Mouse (Mus musculus): ENCODE results near the gene Chrdl1.

Chrdl1 gene

DNA sequence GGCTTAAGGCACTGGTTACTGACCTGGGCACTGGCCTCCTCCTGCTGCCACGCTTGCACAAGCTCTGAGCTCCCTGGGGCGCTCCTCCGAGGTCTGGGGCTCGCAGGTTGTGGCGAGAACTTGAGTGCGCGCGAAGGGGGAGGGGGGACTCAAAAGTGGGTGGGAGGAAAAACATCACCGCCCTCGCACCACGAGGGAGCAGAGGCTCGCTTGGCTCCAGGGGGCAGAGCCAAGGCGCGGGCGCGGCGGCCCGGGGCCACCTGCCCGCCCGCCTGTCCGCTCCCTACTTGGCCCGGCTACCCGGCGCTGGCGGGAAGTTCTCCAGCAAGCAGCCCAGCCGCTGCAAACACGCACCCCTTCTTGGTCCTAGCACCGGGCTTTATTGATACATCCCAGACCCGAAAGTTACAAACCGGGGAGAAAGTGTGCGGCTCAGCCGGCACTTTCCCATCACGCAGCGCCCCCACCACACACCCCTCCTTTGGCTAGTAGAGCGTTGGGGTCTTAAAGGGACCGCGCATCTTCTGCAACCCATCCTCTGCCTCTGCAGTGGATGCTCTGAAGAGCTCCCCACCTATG is at the start of gene Chrdl1:
Gene Chrdl1 (minus strand): TSS at position 472 of the 579 bp plus-strand sequence.
- DNase-seq (ENCODE audit: low read depth, low spot score), result no peak
- no peaks in the 10 kb centered on the region for H3K27me3 ChIP-seq (ENCODE audit: control insufficient read depth, insufficient read depth, low read length, poor library complexity, severe bottlenecking)
- no peaks in the 10 kb centered on the region for H3K36me3 ChIP-seq (ENCODE audit: control insufficient read depth, insufficient read depth, low read length, poor library complexity, severe bottlenecking)

DNA sequence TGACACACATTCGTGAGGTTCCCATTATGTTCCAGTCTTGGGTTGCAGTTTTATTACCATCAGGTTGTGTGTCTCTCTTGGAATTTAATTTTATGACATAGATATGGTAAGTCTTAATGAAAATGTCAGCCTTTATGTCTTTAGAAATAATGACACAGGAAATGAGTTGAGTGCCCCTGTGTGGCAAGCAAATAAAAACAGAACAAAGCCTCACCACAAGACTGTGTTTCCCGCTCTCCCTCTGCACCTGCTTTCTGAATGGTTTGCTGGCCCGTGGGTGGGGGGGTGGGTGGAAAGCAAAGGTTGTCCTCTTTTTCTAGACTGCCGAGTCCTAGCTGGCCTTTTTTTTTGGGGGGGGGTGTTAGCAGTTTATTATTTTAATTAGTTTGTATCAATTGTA is 48.6 kb upstream of the Chrdl1 start:
- Histone ChIP-seq H3K27me3 (ENCODE audit: control insufficient read depth, insufficient read depth, low read length, poor library complexity, severe bottlenecking) (no peaks in the 10 kb centered on the region), H3K36me3 (ENCODE audit: control insufficient read depth, insufficient read depth, low read length, poor library complexity, severe bottlenecking) (no peaks in the 10 kb centered on the region)
- no peak for DNase-seq (ENCODE audit: low read depth, low spot score)

DNA sequence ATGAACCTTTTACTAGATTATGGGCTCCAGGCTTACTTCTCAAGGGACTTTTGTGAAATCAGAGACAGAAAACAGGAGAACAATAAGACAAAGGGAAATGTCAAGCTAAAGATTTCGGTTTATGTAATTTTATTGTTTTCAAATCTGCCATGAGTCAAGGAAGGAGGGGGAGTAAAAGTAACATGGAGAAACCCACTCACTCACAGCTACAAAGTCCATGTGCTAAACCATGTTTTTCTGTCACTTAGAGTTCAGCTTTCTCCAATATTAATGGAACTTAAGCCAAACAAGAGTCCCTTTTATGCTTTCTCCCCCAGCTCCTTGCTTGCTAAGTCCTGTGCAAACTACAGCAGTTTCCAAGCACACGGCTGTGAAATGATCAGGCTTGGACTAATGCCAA is 10.5 kb upstream of the Chrdl1 start:
- no peaks in the 10 kb centered on the region for H3K36me3 ChIP-seq (ENCODE audit: control insufficient read depth, insufficient read depth, low read length, poor library complexity, severe bottlenecking)
- H3K27me3 ChIP-seq (ENCODE audit: control insufficient read depth, insufficient read depth, low read length, poor library complexity, severe bottlenecking), result no peaks in the 10 kb centered on the region
- DNase-seq (ENCODE audit: low read depth, low spot score), result no peak

DNA sequence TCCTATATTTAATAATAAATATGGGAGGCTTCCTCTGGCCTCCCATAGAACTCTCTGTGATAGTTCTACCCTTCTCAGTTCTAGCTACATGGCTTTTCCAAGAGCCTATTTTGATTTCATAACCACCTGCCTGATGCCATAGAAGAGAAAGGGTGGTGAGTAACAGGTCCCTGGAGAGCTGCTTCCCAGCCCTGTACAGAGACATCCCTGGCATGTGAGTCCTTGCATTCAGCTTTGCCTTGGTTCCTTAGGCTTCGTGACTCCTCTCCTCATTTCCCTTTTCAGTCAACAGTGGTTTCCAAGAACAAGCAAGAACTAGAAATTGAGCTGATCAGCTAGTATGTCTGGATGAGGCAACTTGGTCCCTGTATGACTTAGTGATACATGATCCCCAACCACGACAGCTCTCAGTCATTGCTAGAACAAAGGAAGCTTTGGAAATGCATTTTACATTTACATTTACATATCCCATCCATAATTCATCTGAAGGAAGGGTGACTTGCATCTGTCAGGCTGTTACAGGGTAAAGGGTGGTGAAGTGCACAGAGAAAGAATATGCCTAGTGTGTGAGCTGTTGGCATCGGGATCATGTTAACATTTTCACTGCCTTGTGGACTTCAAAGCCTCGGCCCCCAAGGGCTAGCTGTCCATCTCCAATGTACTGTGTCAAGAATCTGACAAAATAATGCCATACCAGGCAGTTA is 27.7 kb downstream of the Chrdl1 start:
- no peaks in the 10 kb centered on the region for H3K36me3 ChIP-seq (ENCODE audit: control insufficient read depth, insufficient read depth, low read length, poor library complexity, severe bottlenecking)
- H3K27me3 ChIP-seq (ENCODE audit: control insufficient read depth, insufficient read depth, low read length, poor library complexity, severe bottlenecking), result no peaks in the 10 kb centered on the region
- no peak for DNase-seq (ENCODE audit: low read depth, low spot score)

DNA sequence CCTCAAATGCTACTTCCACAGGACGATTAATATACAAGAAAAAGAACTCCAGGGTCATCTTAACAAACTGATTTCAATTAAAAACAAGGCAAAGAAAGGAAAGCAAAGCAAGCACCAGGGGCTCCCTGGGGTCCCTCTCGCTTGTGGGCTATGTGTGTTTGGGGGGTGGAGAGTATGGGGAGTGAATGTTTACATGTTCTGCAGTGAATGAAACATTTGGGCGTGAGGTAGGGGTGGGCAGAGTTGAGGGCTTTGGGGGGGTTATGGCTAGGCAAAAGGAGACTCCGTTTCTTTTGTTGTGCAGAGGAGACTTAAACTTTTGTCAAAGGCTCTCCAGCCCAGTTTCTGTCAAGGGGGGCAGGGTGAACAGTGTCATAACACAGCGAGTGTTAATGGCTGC is 46.8 kb downstream of the Chrdl1 start:
- Histone ChIP-seq H3K27me3 (ENCODE audit: control insufficient read depth, insufficient read depth, low read length, poor library complexity, severe bottlenecking) (no peaks in the 10 kb centered on the region), H3K36me3 (ENCODE audit: control insufficient read depth, insufficient read depth, low read length, poor library complexity, severe bottlenecking) (no peaks in the 10 kb centered on the region)
- DNase-seq (ENCODE audit: low read depth, low spot score), result no peak

DNA sequence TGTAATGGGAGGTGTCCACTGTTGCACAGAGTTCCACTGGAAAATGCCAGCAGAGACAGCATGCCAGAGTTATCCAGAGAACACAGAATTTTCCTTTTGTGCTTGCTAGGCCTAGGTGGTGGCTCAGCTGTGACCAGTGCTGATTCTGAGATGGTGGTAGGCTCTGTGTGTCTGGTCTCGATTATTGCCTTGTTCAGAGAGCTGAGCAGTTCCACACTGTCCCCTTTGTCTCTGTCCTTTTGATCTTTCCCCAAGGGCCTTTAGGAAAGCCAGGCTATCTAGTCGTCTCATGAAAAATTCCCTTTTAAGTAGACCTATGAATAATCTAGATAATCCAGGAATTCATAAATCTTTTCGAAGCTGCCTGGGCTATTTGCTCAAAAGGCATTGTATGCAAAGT is 47.3 kb downstream of the Chrdl1 start:
- Histone ChIP-seq H3K36me3 (ENCODE audit: control insufficient read depth, insufficient read depth, low read length, poor library complexity, severe bottlenecking) (no peaks in the 10 kb centered on the region), H3K27me3 (ENCODE audit: control insufficient read depth, insufficient read depth, low read length, poor library complexity, severe bottlenecking) (no peaks in the 10 kb centered on the region)
- DNase-seq (ENCODE audit: low read depth, low spot score), result no peak

DNA sequence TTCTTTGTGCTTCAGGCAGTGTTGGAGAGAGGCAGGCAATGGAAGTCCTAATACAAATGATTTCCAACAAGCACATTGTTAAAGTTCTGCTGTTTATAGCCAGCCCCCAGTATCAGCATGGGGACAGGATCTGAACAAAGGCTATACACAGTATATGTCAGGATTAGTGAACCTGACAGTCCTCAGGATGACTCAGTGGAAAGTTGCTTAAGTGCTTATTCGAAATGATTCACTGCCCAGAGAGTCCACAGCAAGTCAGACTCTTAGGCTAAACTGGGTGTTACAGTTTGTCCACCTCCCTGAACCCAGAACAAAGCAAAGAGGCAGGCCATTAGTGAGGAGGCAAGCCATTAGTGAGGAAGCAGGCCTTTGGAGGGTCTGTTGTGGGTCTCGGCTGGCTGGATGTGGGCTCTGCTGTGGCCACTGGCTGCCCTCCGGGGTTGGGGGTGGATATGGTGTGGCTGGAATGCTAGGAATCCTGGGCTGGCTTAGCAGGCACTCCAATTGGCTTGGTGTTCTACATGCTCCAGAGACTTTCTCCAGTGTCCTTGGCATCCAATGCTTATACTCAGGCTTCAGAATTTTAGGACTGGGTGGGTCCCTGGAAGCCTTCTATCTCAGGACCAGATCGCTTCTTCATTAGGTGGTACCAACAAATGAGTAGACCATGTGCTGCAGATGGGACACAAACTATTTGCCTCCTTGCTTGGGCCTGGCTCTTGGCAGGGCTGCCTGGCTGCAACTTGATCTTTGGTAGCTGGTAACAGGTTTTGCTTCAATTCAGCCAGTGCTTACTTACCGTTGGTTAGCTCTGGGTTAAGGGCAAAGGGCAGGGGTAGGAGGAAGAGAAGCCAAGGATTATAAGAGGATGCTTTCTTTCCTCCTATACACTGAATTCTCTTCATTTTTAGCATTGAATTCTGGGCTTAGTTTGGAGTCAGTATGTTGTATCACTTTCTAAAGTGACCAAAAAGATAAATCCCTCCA is 49.3 kb downstream of the Chrdl1 start:
- no peaks in the 10 kb centered on the region for H3K27me3 ChIP-seq (ENCODE audit: control insufficient read depth, insufficient read depth, low read length, poor library complexity, severe bottlenecking)
- H3K36me3 ChIP-seq (ENCODE audit: control insufficient read depth, insufficient read depth, low read length, poor library complexity, severe bottlenecking), result no peaks in the 10 kb centered on the region
- DNase-seq (ENCODE audit: low read depth, low spot score), result no peak

DNA sequence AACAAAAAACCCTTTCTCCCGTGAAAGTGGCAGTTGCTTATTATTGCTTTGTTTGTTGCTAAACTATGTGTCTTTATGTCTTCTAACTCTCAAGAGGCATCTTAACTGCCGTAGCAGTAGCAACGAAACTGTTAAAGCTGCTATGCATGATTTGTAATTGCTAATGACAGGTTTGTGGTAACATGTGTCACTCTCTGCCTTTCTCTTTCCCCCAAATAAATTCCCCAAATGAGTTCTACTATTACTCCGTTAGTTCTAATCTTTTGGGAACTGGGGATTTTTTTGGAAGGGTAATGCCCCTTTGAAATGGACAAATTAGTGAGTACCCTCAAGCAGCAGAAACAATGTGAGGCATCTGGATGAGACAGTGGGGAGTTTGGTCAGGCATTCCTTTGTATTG is 55.9 kb downstream of the Chrdl1 start:
- no peaks in the 10 kb centered on the region for H3K36me3 ChIP-seq (ENCODE audit: control insufficient read depth, insufficient read depth, low read length, poor library complexity, severe bottlenecking)

DNA sequence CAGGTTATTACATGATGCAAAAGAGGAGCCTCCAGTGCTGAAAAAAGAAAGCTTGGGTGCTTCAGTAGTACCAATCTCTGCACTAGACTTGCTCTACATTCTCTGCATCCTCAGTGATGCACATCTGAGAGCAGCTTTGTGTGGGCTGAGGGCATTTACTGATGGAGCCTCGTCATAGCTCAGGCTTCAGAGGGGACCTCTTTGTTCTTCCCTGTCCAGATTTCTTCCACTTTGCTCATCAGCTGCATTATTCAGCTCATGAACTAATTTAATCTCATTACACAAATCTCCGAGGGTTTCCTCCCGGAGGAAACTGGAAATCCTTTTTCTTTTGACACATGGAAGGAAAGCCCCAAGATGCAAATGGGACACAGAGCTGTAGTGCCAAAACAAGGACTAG is 56.5 kb downstream of the Chrdl1 start:
- no peaks in the 10 kb centered on the region for H3K27me3 ChIP-seq (ENCODE audit: control insufficient read depth, insufficient read depth, low read length, poor library complexity, severe bottlenecking)
- DNase-seq (ENCODE audit: low read depth, low spot score), result no peak
- no peaks in the 10 kb centered on the region for H3K36me3 ChIP-seq (ENCODE audit: control insufficient read depth, insufficient read depth, low read length, poor library complexity, severe bottlenecking)

More for the DNA sequence above, 55.9 kb downstream of the Chrdl1 start:
- H3K27me3 ChIP-seq (ENCODE audit: control insufficient read depth, insufficient read depth, low read length, poor library complexity, severe bottlenecking), result no peaks in the 10 kb centered on the region
- DNase-seq (ENCODE audit: low read depth, low spot score), result no peak

DNA sequence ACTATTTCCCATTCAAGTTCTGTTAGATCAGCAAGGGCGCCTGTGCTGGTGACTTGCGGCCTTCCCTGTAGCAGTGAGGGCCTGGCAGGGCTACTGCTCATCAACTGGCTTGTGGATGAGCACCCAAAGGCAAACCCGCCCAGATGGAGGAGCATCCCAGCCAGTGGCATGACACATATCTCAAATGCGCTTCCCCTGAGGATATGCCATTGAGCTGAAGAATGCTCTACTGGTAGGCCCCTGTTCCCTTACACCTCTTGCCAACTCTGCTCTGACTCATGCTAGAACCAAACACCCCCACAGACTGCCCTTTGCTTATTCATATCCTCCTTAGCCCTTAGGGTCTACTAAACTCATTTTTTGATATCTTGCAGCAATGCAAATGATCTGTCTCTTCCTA is 57.4 kb downstream of the Chrdl1 start:
- Histone ChIP-seq H3K27me3 (ENCODE audit: control insufficient read depth, insufficient read depth, low read length, poor library complexity, severe bottlenecking) (no peaks in the 10 kb centered on the region), H3K36me3 (ENCODE audit: control insufficient read depth, insufficient read depth, low read length, poor library complexity, severe bottlenecking) (no peaks in the 10 kb centered on the region)
- no peak for DNase-seq (ENCODE audit: low read depth, low spot score)

DNA sequence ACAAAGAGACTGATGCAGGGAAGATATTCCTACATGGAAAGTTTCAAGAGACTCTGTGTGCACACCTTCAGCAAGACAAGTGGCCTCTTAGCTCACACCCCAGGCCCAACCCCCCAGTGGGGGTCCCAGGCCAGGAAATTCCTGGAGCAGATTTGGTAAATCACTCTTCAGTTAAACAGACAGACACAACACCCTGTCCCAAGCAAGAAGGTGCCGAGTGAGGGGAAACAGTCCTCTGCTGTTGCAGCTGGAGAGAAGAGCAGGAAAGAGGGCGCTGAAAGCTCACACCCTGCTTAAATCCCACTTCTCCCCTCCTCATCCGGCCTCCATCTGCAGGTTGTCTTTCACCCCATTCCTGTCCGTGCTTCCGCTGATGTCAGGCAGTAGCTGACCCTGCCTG is 58.2 kb downstream of the Chrdl1 start:
- DNase-seq (ENCODE audit: low read depth, low spot score), result no peak
- Histone ChIP-seq H3K36me3 (ENCODE audit: control insufficient read depth, insufficient read depth, low read length, poor library complexity, severe bottlenecking) (no peaks in the 10 kb centered on the region), H3K27me3 (ENCODE audit: control insufficient read depth, insufficient read depth, low read length, poor library complexity, severe bottlenecking) (no peaks in the 10 kb centered on the region)

DNA sequence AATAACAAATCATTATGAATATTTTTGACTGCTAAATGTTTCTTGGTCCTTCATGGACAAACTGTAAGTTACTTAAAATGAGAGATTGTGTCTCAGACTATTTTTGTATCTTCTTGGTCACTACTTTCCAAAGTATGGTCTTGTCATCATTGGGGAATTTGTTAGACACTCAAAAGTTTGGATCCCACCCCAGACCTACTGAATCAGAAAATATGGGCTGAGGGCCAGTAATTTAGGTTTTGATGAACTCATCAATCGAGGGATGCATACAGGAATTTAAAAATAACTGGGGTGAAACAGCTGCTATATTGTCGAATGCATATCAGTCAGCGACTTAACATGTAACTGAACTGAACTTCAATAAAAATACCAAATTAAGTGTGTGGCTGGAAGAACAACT is 80.9 kb downstream of the Chrdl1 start:
- H3K27me3 ChIP-seq (ENCODE audit: control insufficient read depth, insufficient read depth, low read length, poor library complexity, severe bottlenecking), result no peaks in the 10 kb centered on the region
- H3K36me3 ChIP-seq (ENCODE audit: control insufficient read depth, insufficient read depth, low read length, poor library complexity, severe bottlenecking), result no peaks in the 10 kb centered on the region
- DNase-seq (ENCODE audit: low read depth, low spot score), result no peak

DNA sequence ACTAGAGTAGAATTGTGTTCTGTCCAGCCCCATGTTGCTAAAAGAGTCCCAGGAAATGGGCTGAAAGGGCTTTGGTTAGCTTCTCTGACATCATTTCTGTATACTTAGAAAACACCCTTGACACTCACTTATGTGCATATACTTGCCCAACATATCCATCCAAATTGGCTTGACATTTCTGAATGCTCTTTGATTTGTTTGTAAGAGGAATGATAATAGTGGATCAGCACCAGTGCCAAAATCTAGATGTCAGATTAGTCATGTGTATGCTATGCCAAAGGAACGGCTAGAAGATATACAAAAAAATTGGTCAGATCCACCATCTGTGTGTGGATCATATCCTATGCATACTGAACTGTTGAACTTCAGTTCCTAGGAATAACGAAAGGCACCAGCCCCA is 99.3 kb downstream of the Chrdl1 start:
- no peaks in the 10 kb centered on the region for H3K27me3 ChIP-seq (ENCODE audit: control insufficient read depth, insufficient read depth, low read length, poor library complexity, severe bottlenecking)
- H3K36me3 ChIP-seq (ENCODE audit: control insufficient read depth, insufficient read depth, low read length, poor library complexity, severe bottlenecking), result no peaks in the 10 kb centered on the region
- no peak for DNase-seq (ENCODE audit: low read depth, low spot score)

DNA sequence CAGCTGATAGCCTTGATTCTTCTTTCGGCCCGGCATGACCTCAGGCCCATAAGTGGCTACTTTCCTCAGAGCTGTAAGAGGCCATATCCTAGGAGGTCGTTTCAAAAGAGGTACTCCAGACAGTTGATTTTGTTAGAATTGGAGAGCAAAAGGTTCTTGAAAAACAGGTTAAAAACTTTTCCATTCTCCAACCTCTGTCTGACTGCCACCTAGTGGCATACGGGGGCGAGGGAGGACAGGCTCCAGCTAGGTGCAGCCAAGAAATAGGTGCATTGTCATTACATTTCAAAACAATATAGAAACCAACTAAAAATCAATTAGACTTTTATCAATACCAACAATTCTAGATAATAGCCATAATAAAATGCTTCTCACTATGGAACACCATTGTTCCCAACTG is 118.9 kb downstream of the Chrdl1 start:
- Histone ChIP-seq H3K27me3 (ENCODE audit: control insufficient read depth, insufficient read depth, low read length, poor library complexity, severe bottlenecking) (no peaks in the 10 kb centered on the region), H3K36me3 (ENCODE audit: control insufficient read depth, insufficient read depth, low read length, poor library complexity, severe bottlenecking) (no peaks in the 10 kb centered on the region)
- no peak for DNase-seq (ENCODE audit: low read depth, low spot score)

DNA sequence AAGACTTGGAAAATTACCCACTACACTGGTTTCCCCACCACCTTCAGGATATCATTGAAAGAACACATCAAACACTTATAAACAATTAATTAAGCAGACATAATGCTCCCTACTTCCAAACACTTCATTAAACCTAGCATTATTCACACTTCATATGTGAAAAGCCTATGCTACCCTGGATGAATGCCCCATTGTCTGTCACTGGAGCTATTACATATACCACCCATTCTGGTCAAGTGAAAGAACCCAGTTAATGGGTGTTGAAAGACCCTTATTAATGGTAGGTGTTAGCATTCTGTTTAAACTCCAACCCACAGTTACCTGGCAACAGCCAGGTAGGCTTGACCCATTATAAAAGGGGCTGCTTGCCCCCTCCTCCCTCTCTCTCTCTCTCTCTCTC is 143.4 kb downstream of the Chrdl1 start:
- DNase-seq (ENCODE audit: low read depth, low spot score), result no peak
- no peaks in the 10 kb centered on the region for H3K36me3 ChIP-seq (ENCODE audit: control insufficient read depth, insufficient read depth, low read length, poor library complexity, severe bottlenecking)
- H3K27me3 ChIP-seq (ENCODE audit: control insufficient read depth, insufficient read depth, low read length, poor library complexity, severe bottlenecking), result no peaks in the 10 kb centered on the region
